Mouse (Mus musculus): ENCODE measurements at regions not wholly inside any gene's neighbourhood (a gene's known extent, or its start where the extent isn't known, plus 50 kb on each side); places are given as distances from the start of the nearest gene placed in this dataset.

GRCm38 (mm10) chr1:113980111-113980510, 1704.4 kb upstream of the Cntnap5a start:
- TF ChIP-seq EP300 (IDR thresholded peaks at IDR 0.05): no peak
- TF ChIP-seq CTCF (IDR thresholded peaks at IDR 0.05): no peak

Measured in lung, postnatal 0 days (tissue).